Mouse (Mus musculus): ENCODE measurements at regions not wholly inside any gene's neighbourhood (a gene's known extent, or its start where the extent isn't known, plus 50 kb on each side); places are given as distances from the start of the nearest gene placed in this dataset.

DNA sequence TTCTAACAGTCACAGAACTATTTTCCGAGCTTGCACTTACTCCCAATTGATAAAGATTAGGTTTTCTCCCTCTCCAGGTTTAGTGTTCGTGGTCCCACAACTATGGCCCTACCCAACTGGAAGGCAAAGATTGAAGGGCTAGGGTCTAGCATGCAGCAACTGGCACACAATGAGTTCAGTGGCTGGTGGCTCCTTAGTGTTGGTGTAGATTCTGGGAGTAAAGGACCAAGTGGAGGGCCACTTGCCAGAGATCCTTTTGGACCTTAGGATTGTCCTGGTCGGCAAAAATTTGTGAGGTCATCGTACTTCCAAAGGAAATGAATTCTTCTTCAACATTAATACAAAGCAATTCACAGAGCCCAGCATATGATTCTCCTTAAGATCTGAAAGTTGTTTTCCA lies 114.8 kb upstream of the Trib2 start:
- TF ChIP-seq CTCF (IDR thresholded peaks at IDR 0.05; ENCODE audit: extremely low read depth, insufficient read length, insufficient replicate concordance, low read depth, low read length) (no peak), POLR2A (IDR thresholded peaks at IDR 0.05; ENCODE audit: low read depth, low read length) (no peak)

Measured in small intestine, adult 2 months (tissue).